Mouse (Mus musculus): ENCODE results near the gene Gnai2. TPM values are rescaled to one million over a fixed set of nuclear protein-coding genes. Genes with fewer than 3 reads are reported as not detected.

Gnai2 gene
- polyA plus RNA-seq, 1 experiment from 2014 or later = 358 TPM

DNA sequence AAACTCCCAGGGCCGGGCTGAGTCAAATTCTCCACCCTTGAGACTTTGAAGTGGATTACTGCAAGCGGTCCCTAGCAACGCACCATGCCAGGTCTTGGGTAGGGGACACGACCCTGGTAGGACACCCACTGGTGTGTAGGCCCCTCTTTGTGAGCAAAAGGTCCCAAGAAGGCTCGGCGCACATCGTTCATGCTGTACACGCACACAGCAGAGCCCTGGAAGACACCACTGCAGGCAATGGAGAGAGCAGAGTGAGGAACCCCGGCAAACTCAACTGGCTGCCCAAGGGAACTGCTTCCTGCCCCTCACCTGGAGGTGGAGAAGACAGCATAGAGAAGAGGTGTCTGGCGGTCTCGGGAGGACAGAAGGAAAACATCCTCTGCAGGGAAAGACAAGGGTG, 33.9 kb downstream of the Gnai2 start:
- DNase-seq (ENCODE audit: low spot score) = no peak
- peaks cover 28% of the 10 kb centered on the region for H3K4me1 ChIP-seq (ENCODE audit: control insufficient read depth, insufficient read depth, low read length)
- 86% methylated on average over 11 of the region's 11 CpGs for WGBS
- H3K9ac ChIP-seq (ENCODE audit: low read length) = no peak overlapping the region
- no peaks in the 10 kb centered on the region for H3K9me3 ChIP-seq (ENCODE audit: control insufficient read depth, low read length)
- no peak overlapping the region for H3K4me3 ChIP-seq (ENCODE audit: low read depth, low read length)
- H3K4me2 ChIP-seq (ENCODE audit: low read depth, severe bottlenecking) = no peak overlapping the region
- H3K36me3 ChIP-seq (ENCODE audit: control insufficient read depth, insufficient read depth, low read length) = no peaks in the 10 kb centered on the region; the same call in 1 of the 2 replicates
- ATAC-seq (ENCODE audit: insufficient number of reproducible peaks, low FRiP score, low TSS enrichment, low read depth) = no peak
- H3K27me3 ChIP-seq (ENCODE audit: control insufficient read depth, insufficient read depth, low read length) = no peaks in the 10 kb centered on the region
- H3K27ac ChIP-seq (replicated peaks; ENCODE audit: low read depth, low read length) = no peak overlapping the region

GRCm38 (mm10) chr9:107600745-107601144, 34.4 kb downstream of the Gnai2 start:
- no peaks in the 10 kb centered on the region; the same call in 1 of the 2 replicates for H3K36me3 ChIP-seq (ENCODE audit: control insufficient read depth, insufficient read depth, low read length)
- no peak overlapping the region for H3K9ac ChIP-seq (ENCODE audit: low read length)
- no peak for ATAC-seq (ENCODE audit: insufficient number of reproducible peaks, low FRiP score, low TSS enrichment, low read depth)
- 79% methylated on average over 12 of the region's 12 CpGs for WGBS
- no peak overlapping the region for H3K4me2 ChIP-seq (ENCODE audit: low read depth, severe bottlenecking)
- DNase-seq (ENCODE audit: low spot score) = no peak
- no peak overlapping the region for H3K27ac ChIP-seq (replicated peaks; ENCODE audit: low read depth, low read length)
- H3K4me1 ChIP-seq (ENCODE audit: control insufficient read depth, insufficient read depth, low read length) = peaks cover 23% of the 10 kb centered on the region
- H3K9me3 ChIP-seq (ENCODE audit: control insufficient read depth, low read length) = no peaks in the 10 kb centered on the region
- H3K4me3 ChIP-seq (ENCODE audit: low read depth, low read length) = no peak overlapping the region
- no peaks in the 10 kb centered on the region for H3K27me3 ChIP-seq (ENCODE audit: control insufficient read depth, insufficient read depth, low read length)

DNA sequence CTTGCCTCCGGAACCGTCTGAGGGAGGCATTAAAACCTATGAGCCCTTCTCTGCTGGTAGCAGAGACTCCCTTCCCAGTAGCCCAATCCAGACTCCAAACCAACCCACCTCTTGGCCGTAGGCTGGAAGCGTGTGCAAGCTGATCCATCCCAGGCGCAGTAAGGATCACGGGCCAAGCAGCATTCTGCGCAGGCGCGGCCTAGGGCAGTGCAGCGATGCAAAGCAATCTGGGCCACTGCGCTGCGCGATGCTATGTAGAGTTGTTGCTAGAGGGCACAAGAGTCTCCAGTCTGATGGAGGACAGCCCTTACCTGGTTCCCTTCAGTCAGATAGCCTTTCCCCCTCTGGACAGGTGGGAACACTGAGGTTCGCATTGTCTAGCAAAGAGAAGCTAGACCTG, 35.3 kb downstream of the Gnai2 start:
- 74% methylated on average over 14 of the region's 14 CpGs for WGBS
- Histone ChIP-seq H3K4me1 (ENCODE audit: control insufficient read depth, insufficient read depth, low read length) (peaks cover 14% of the 10 kb centered on the region), H3K4me3 (ENCODE audit: low read depth, low read length) (no peak overlapping the region), H3K36me3 (ENCODE audit: control insufficient read depth, insufficient read depth, low read length) (no peaks in the 10 kb centered on the region; the same call in 1 of the 2 replicates), H3K27me3 (ENCODE audit: control insufficient read depth, insufficient read depth, low read length) (no peaks in the 10 kb centered on the region), H3K4me2 (ENCODE audit: low read depth, severe bottlenecking) (no peak overlapping the region), H3K9me3 (ENCODE audit: control insufficient read depth, low read length) (no peaks in the 10 kb centered on the region), H3K9ac (ENCODE audit: low read length) (no peak overlapping the region), H3K27ac (replicated peaks; ENCODE audit: low read depth, low read length) (no peak overlapping the region)
- no peak for ATAC-seq (ENCODE audit: insufficient number of reproducible peaks, low FRiP score, low TSS enrichment, low read depth)
- DNase-seq (ENCODE audit: low spot score) = no peak

GRCm38 (mm10) chr9:107599433-107599832, 35.7 kb downstream of the Gnai2 start:
- no peak overlapping the region for H3K4me3 ChIP-seq (ENCODE audit: low read depth, low read length)
- ATAC-seq (ENCODE audit: insufficient number of reproducible peaks, low FRiP score, low TSS enrichment, low read depth) (no peak), DNase-seq (ENCODE audit: low spot score) (no peak)
- H3K27me3 ChIP-seq (ENCODE audit: control insufficient read depth, insufficient read depth, low read length) = no peaks in the 10 kb centered on the region
- 87% methylated on average over 9 of the region's 9 CpGs for WGBS
- H3K27ac ChIP-seq (replicated peaks; ENCODE audit: low read depth, low read length) = no peak overlapping the region
- H3K36me3 ChIP-seq (ENCODE audit: control insufficient read depth, insufficient read depth, low read length) = no peaks in the 10 kb centered on the region; the same call in 1 of the 2 replicates
- no peak overlapping the region for H3K4me2 ChIP-seq (ENCODE audit: low read depth, severe bottlenecking)
- peaks cover 10% of the 10 kb centered on the region for H3K4me1 ChIP-seq (ENCODE audit: control insufficient read depth, insufficient read depth, low read length)
- H3K9me3 ChIP-seq (ENCODE audit: control insufficient read depth, low read length) = no peaks in the 10 kb centered on the region
- H3K9ac ChIP-seq (ENCODE audit: low read length) = no peak overlapping the region

DNA sequence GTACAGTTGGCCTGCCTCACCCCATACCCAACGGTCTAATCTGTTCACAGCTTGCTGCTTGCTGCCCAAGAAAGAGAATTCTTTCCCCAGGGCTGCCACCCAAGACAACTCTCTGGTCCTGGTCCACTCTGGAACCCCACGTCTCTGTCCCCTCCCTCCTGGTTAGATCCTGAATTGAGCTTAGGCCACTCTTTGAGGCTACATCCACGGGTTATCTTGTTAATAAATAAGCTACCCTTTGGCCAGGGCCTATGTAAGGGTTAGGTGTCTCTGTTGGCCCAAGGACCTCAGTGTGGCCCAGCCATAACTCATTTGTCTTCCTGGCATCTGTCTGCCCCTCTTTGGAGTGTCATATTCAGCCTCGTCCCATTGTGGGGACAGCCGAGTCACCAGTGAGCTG, 36.8 kb downstream of the Gnai2 start:
- ATAC-seq (ENCODE audit: insufficient number of reproducible peaks, low FRiP score, low TSS enrichment, low read depth) (no peak), DNase-seq (ENCODE audit: low spot score) (no peak)
- Histone ChIP-seq H3K4me1 (ENCODE audit: control insufficient read depth, insufficient read depth, low read length) (peaks cover 4% of the 10 kb centered on the region), H3K4me3 (ENCODE audit: low read depth, low read length) (no peak overlapping the region), H3K9ac (ENCODE audit: low read length) (no peak overlapping the region), H3K9me3 (ENCODE audit: control insufficient read depth, low read length) (no peaks in the 10 kb centered on the region), H3K4me2 (ENCODE audit: low read depth, severe bottlenecking) (no peak overlapping the region), H3K27ac (replicated peaks; ENCODE audit: low read depth, low read length) (no peak overlapping the region), H3K27me3 (ENCODE audit: control insufficient read depth, insufficient read depth, low read length) (no peaks in the 10 kb centered on the region), H3K36me3 (ENCODE audit: control insufficient read depth, insufficient read depth, low read length) (peaks cover 5% of the 10 kb centered on the region)
- WGBS = 77% methylated on average over 5 of the region's 5 CpGs

GRCm38 (mm10) chr9:107596619-107597569, 38.3 kb downstream of the Gnai2 start:
- H3K9me3 ChIP-seq (ENCODE audit: control insufficient read depth, low read length) = no peaks in the 10 kb centered on the region
- H3K4me1 ChIP-seq (ENCODE audit: control insufficient read depth, insufficient read depth, low read length) = no peaks in the 10 kb centered on the region
- no peak overlapping the region for H3K4me3 ChIP-seq (ENCODE audit: low read depth, low read length)
- no peak for DNase-seq (ENCODE audit: low spot score)
- H3K27ac ChIP-seq (replicated peaks; ENCODE audit: low read depth, low read length) = no peak overlapping the region
- WGBS = 92% methylated on average over 11 of the region's 11 CpGs
- H3K36me3 ChIP-seq (ENCODE audit: control insufficient read depth, insufficient read depth, low read length) = peaks cover 12% of the 10 kb centered on the region
- no peak for ATAC-seq (ENCODE audit: insufficient number of reproducible peaks, low FRiP score, low TSS enrichment, low read depth)
- H3K4me2 ChIP-seq (ENCODE audit: low read depth, severe bottlenecking) = no peak overlapping the region
- H3K27me3 ChIP-seq (ENCODE audit: control insufficient read depth, insufficient read depth, low read length) = no peaks in the 10 kb centered on the region
- H3K9ac ChIP-seq (ENCODE audit: low read length) = no peak overlapping the region

GRCm38 (mm10) chr9:107594281-107595062, 40.7 kb downstream of the Gnai2 start:
- H3K9me3 ChIP-seq (ENCODE audit: control insufficient read depth, low read length) = no peaks in the 10 kb centered on the region
- no peak overlapping the region for H3K4me2 ChIP-seq (ENCODE audit: low read depth, severe bottlenecking)
- peaks cover 27% of the 10 kb centered on the region for H3K36me3 ChIP-seq (ENCODE audit: control insufficient read depth, insufficient read depth, low read length)
- ATAC-seq (ENCODE audit: insufficient number of reproducible peaks, low FRiP score, low TSS enrichment, low read depth) (no peak), DNase-seq (ENCODE audit: low spot score) (no peak)
- no peak overlapping the region for H3K4me3 ChIP-seq (ENCODE audit: low read depth, low read length)
- no peaks in the 10 kb centered on the region for H3K4me1 ChIP-seq (ENCODE audit: control insufficient read depth, insufficient read depth, low read length)
- no peak overlapping the region for H3K27ac ChIP-seq (replicated peaks; ENCODE audit: low read depth, low read length)
- H3K9ac ChIP-seq (ENCODE audit: low read length) = no peak overlapping the region
- 75% methylated on average over 8 of the region's 8 CpGs for WGBS
- no peaks in the 10 kb centered on the region for H3K27me3 ChIP-seq (ENCODE audit: control insufficient read depth, insufficient read depth, low read length)

DNA sequence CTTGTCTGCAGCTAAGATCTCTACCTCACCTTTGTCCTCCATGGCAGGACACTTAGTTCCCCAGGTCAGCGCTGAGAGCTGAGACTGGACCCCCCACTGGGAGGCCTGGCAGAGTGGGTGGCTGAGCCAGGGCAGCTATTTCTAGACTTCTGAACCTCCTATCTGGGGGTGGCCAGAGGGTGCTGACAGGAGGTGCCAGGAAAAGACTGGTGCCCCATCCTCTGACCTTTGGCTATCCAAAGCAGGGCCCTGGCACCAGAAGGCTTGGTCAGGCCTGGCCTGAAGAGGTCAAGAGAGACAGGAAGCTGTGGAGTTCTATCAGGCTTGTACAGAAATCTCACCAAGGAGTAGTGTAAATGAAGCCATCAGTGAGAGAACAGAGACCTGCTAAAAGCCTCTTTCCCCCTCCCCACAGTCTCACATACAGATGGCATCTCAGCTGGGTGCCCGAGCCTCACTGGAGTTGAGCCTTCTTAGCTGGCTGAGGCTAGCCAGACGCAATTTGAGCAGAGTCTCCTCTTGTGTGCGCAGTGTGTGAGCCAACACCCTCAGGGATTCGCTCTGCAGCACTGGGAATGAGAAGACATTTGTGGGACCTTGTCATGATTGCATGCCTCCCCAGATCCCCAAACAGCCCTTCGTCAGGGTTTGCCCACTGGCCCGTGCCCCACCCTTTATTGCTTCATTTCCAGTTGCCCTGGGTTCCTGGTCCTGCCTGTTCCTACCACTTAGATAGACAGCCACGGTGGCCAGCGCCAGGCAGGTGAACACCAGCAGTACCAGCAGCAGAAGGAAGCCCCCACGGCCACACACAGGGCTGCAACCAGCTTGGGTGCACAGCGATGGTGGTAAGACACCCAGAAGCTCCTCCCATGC, 41.8 kb downstream of the Gnai2 start:
- Histone ChIP-seq H3K27ac (replicated peaks; ENCODE audit: low read depth, low read length) (no peak overlapping the region), H3K36me3 (ENCODE audit: control insufficient read depth, insufficient read depth, low read length) (peaks cover 27% of the 10 kb centered on the region), H3K9ac (ENCODE audit: low read length) (no peak overlapping the region), H3K9me3 (ENCODE audit: control insufficient read depth, low read length) (no peaks in the 10 kb centered on the region), H3K4me2 (ENCODE audit: low read depth, severe bottlenecking) (no peak overlapping the region), H3K4me1 (ENCODE audit: control insufficient read depth, insufficient read depth, low read length) (peaks cover 2% of the 10 kb centered on the region), H3K27me3 (ENCODE audit: control insufficient read depth, insufficient read depth, low read length) (no peaks in the 10 kb centered on the region), H3K4me3 (ENCODE audit: low read depth, low read length) (no peak overlapping the region)
- 82% methylated on average over 11 of the region's 11 CpGs for WGBS
- DNase-seq (ENCODE audit: low spot score) = no peak
- ATAC-seq (ENCODE audit: insufficient number of reproducible peaks, low FRiP score, low TSS enrichment, low read depth) = no peak
